Mouse (Mus musculus): ENCODE measurements at regions not wholly inside any gene's neighbourhood (a gene's known extent, or its start where the extent isn't known, plus 50 kb on each side); places are given as distances from the start of the nearest gene placed in this dataset.
A peak's percentile ranks its signal among the peaks of the same experiment; 100 is the strongest.

DNA sequence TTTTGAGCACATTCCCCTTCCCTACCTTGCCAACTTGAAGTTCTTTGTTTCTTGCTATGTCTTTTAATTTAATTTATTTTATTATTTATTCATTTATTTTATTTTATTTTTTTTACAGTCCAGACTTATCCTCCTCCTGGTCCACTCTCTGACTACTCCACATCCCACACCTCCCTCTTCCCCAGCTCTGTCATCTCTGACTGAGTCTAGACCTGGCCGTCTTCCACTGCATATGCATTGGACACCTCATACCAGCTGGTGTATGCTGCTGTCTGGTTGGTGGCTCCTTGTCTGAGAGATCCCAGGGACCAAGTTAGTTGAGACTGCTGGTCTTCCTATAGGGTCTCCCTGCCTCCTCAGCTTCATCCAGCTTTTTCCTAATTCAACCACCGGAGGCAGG is 2627.9 kb downstream of the Pcdh9 start:
- DNase-seq (ENCODE audit: low read depth, low spot score), result no peak

DNA sequence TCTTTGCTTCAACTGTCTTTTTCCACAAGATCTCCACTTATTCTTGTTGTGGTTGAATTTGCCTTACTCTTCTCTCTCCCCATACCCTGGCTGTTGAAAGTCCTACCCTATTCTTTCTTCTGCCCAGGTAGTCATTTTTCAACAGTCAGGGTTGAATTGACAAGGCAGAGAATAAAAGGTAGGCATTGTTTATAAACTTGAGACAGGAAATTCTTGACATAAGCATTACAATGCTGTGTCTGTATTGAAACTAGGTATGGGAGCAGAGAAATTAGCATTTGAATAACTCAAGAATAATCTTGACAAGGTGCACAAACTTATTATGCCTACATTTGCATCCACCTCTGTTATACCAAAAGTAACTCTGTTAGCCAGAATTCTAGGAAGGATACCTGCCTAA is 2659.6 kb downstream of the Pcdh9 start:
- peak; percentile 19 for DNase-seq (ENCODE audit: low read depth, low spot score)

All from ES-CJ7 (cell line).